Mouse (Mus musculus) limb, embryonic 13.5 days (tissue): ENCODE results near the gene Capsl. TPM values are rescaled to one million over a fixed set of nuclear protein-coding genes. Genes with fewer than 3 reads are reported as not detected.

ENCODE experiments used
- ATAC-seq: fragments of 200-750 bp; cut with Nextera tagmentation; 2 replicates; pipeline ENCODE4 v1.8.0; 2017; ENCODE audit warnings: low read depth, moderate number of reproducible peaks, moderate TSS enrichment; ENCODE audit not compliant: low FRiP score
- H3K27ac ChIP-seq: fragments of 300-500 bp; sonication (generic); 2 replicates; pipeline ENCODE4 v1.5.1; 2015; ENCODE audit warnings: inconsistent platforms, mild to moderate bottlenecking, moderate library complexity
- H3K27me3 ChIP-seq: fragments of 300-500 bp; sonication (generic); 2 replicates; pipeline ENCODE4 v1.6.1; 2015; ENCODE audit warnings: mild to moderate bottlenecking, inconsistent platforms
- H3K36me3 ChIP-seq: fragments of 300-500 bp; sonication (generic); 2 replicates; pipeline ENCODE4 v1.6.1; 2015; ENCODE audit warnings: inconsistent platforms, mild to moderate bottlenecking, moderate library complexity
- H3K4me1 ChIP-seq: fragments of 300-500 bp; sonication (generic); 2 replicates; pipeline ENCODE4 v1.6.1; 2015; ENCODE audit warnings: inconsistent platforms
- H3K4me2 ChIP-seq: fragments of 300-500 bp; sonication (generic); replicated peaks from 2 replicates; pipeline ENCODE4 v1.6.1; 2015; ENCODE audit warnings: inconsistent platforms, mild to moderate bottlenecking, moderate library complexity
- H3K4me3 ChIP-seq: fragments of 300-500 bp; sonication (generic); 2 replicates; pipeline ENCODE4 v1.5.1; 2015; ENCODE audit warnings: moderate library complexity, mild to moderate bottlenecking, inconsistent platforms
- H3K9ac ChIP-seq: fragments of 300-500 bp; sonication (generic); 2 replicates; pipeline ENCODE4 v1.6.1; 2015; ENCODE audit warnings: mild to moderate bottlenecking, inconsistent platforms
- H3K9me3 ChIP-seq: fragments of 300-500 bp; sonication (generic); 2 replicates; pipeline ENCODE4 v1.6.1; 2016; ENCODE audit warnings: inconsistent platforms
- WGBS: fragments of 180-500 bp; shearing (Covaris S2); methylation state at CpG from one replicate; pipeline ENCODE4 v1.1.7; 2015; 5-methylcytosine and 5-hydroxymethylcytosine counted together
- polyA plus RNA-seq: library from polyadenylated mRNA; unstranded; fragments of >200 nt; fragmentation: Nextera tagmentation; extraction: Ambion mirVana; gene quantifications from 2 replicates; pipeline ENCODE4 v1.2.1, GENCODE M21; 2015

Capsl gene
- polyA plus RNA-seq, 1 experiment from 2014 or later, result 0.97 TPM

- no peak overlapping the region for H3K27ac ChIP-seq
- WGBS, result 73% methylated on average over 3 of the region's 3 CpGs
- H3K9ac ChIP-seq, result no peak overlapping the region
- H3K4me1 ChIP-seq, result no peaks in the 10 kb centered on the region
- peaks cover 6% of the 10 kb centered on the region; the same call in 1 of the 2 replicates for H3K9me3 ChIP-seq
- no peak overlapping the region for H3K4me2 ChIP-seq
- ATAC-seq, result no peak
- no peaks in the 10 kb centered on the region for H3K36me3 ChIP-seq
- H3K4me3 ChIP-seq, result no peak overlapping the region
- H3K27me3 ChIP-seq, result no peaks in the 10 kb centered on the region
Measured at GRCm38 (mm10) chr15:9472618-9473017, 36.8 kb downstream of the Capsl start.

- Histone ChIP-seq H3K9ac (no peak overlapping the region), H3K27me3 (no peaks in the 10 kb centered on the region), H3K4me1 (no peaks in the 10 kb centered on the region), H3K9me3 (peaks cover 6% of the 10 kb centered on the region; the same call in 1 of the 2 replicates), H3K4me3 (no peak overlapping the region), H3K27ac (no peak overlapping the region), H3K4me2 (no peak overlapping the region), H3K36me3 (no peaks in the 10 kb centered on the region)
- no peak for ATAC-seq
- WGBS, result 87% methylated on average over 1 of the region's 1 CpGs
Measured at GRCm38 (mm10) chr15:9473188-9473587, 37.4 kb downstream of the Capsl start.

- H3K9ac ChIP-seq, result no peak overlapping the region
- no peaks in the 10 kb centered on the region for H3K27me3 ChIP-seq
- no peaks in the 10 kb centered on the region for H3K36me3 ChIP-seq
- H3K4me1 ChIP-seq, result no peaks in the 10 kb centered on the region
- H3K9me3 ChIP-seq, result no peaks in the 10 kb centered on the region
- H3K4me3 ChIP-seq, result no peak overlapping the region
- H3K4me2 ChIP-seq, result no peak overlapping the region
- ATAC-seq, result no peak
- 86% methylated on average over 2 of the region's 2 CpGs for WGBS
- H3K27ac ChIP-seq, result no peak overlapping the region
Measured at GRCm38 (mm10) chr15:9489417-9490118, 53.7 kb downstream of the Capsl start.

GRCm38 (mm10) chr15:9492077-9492476 is 56.2 kb downstream of the Capsl start:
- Histone ChIP-seq H3K27me3 (no peaks in the 10 kb centered on the region), H3K4me1 (no peaks in the 10 kb centered on the region), H3K4me2 (no peak overlapping the region), H3K4me3 (no peak overlapping the region), H3K36me3 (no peaks in the 10 kb centered on the region), H3K9me3 (no peaks in the 10 kb centered on the region), H3K27ac (no peak overlapping the region), H3K9ac (no peak overlapping the region)
- ATAC-seq, result no peak
- 72% methylated on average over 3 of the region's 3 CpGs for WGBS

Other genes with a start within 250 kb of the Capsl start
- not detected in 2 replicates for gene Ugt3a1, start 159.1 kb upstream of the Capsl start, polyA plus RNA-seq
- gene Ugt3a2, start 100.5 kb upstream of the Capsl start, polyA plus RNA-seq, result not detected in 2 replicates
- 0.14 TPM in 1 of 2 replicates, not detected in the other for gene Il7r, start 94.1 kb downstream of the Capsl start, polyA plus RNA-seq